Mouse (Mus musculus) lung, postnatal 0 days (tissue): ENCODE data around the gene Entpd7.

Experiments
- CTCF ChIP-seq: IDR thresholded peaks from 2 replicates; pipeline ENCODE4 v1.5.1; 2016; ENCODE audit warnings: antibody characterized with exemption, mild to moderate bottlenecking
- EP300 ChIP-seq: IDR thresholded peaks from 2 replicates; pipeline ENCODE4 v1.6.1; 2016; ENCODE audit warnings: antibody characterized with exemption, mild to moderate bottlenecking, control low read depth

- TF ChIP-seq CTCF (no peak), EP300 (no peak)
These were observed 78.3 kb downstream of the Entpd7 start for GRCm38 (mm10) chr19:43767549-43768322.
